Mouse (Mus musculus) liver, embryonic 12.5 days (tissue): ENCODE measurements at regions not wholly inside any gene's neighbourhood (a gene's known extent, or its start where the extent isn't known, plus 50 kb on each side); places are given as distances from the start of the nearest gene placed in this dataset.

Source experiments
- ATAC-seq: fragments of 200-750 bp; cut with Nextera tagmentation; 2 replicates; pipeline ENCODE4 v1.8.0; 2017; ENCODE audit warnings: moderate number of reproducible peaks, mild to moderate bottlenecking, moderate library complexity
- H3K27ac ChIP-seq: fragments of 300-500 bp; sonication (generic); 2 replicates; pipeline ENCODE4 v1.5.1; 2016; ENCODE audit warnings: mild to moderate bottlenecking
- H3K27me3 ChIP-seq: fragments of 300-500 bp; sonication (generic); replicated peaks from 2 replicates; pipeline ENCODE4 v1.6.1; 2016; ENCODE audit warnings: mild to moderate bottlenecking, moderate library complexity
- H3K36me3 ChIP-seq: fragments of 300-500 bp; sonication (generic); 2 replicates; pipeline ENCODE4 v1.6.1; 2016; ENCODE audit warnings: mild to moderate bottlenecking, moderate library complexity
- H3K4me1 ChIP-seq: fragments of 300-500 bp; sonication (generic); 2 replicates; pipeline ENCODE4 v1.6.1; 2016
- H3K4me2 ChIP-seq: fragments of 300-500 bp; sonication (generic); 2 replicates; pipeline ENCODE4 v1.6.1; 2016; ENCODE audit warnings: mild to moderate bottlenecking, moderate library complexity
- H3K4me3 ChIP-seq: fragments of 300-500 bp; sonication (generic); 2 replicates; pipeline ENCODE4 v1.5.1; 2016; ENCODE audit warnings: mild to moderate bottlenecking, moderate library complexity
- H3K9ac ChIP-seq: fragments of 300-500 bp; sonication (generic); 2 replicates; pipeline ENCODE4 v1.6.1; 2016; ENCODE audit warnings: mild to moderate bottlenecking, moderate library complexity
- H3K9me3 ChIP-seq: fragments of 300-500 bp; sonication (generic); replicated peaks from 2 replicates; pipeline ENCODE4 v1.6.1; 2016; ENCODE audit warnings: mild to moderate bottlenecking, moderate library complexity
- WGBS: fragments of 180-500 bp; shearing (Covaris S2); methylation state at CpG from one replicate; pipeline ENCODE4 v1.1.7; 2016; ENCODE audit not compliant: insufficient replicate concordance; 5-methylcytosine and 5-hydroxymethylcytosine counted together

DNA sequence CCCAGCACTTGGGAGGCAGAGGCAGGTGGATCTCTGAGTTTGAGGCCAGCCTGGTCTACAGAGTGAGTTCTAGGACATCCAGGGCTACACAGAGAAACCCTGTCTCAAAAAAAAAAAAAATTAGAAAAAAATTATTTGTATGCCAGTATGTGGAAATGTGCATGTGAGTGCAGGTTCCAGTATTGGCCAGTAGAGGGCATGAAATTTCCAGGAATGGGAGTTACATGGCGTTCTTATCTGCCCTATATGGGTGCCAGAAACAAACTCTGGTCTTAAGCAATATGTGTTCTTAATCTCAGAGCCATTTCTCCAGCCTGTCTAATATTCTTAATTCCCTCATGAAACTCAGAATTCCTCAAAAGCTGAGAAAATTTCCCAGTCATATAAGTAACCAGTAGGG, 113.7 kb upstream of the Pard3b start:
- Histone ChIP-seq H3K4me3 (no peak overlapping the region), H3K9me3 (no peaks in the 10 kb centered on the region), H3K27ac (no peak overlapping the region), H3K4me1 (no peaks in the 10 kb centered on the region), H3K9ac (no peak overlapping the region), H3K4me2 (no peak overlapping the region), H3K27me3 (no peaks in the 10 kb centered on the region), H3K36me3 (no peaks in the 10 kb centered on the region)
- no peak for ATAC-seq
- WGBS, result 53% methylated on average over 1 of the region's 1 CpGs

- ATAC-seq, result no peak
- H3K9ac ChIP-seq, result no peak overlapping the region
- WGBS, result 73% methylated on average over 8 of the region's 8 CpGs
- no peak overlapping the region for H3K4me3 ChIP-seq
- H3K27me3 ChIP-seq, result no peaks in the 10 kb centered on the region
- H3K4me1 ChIP-seq, result no peaks in the 10 kb centered on the region
- H3K36me3 ChIP-seq, result no peaks in the 10 kb centered on the region
- no peak overlapping the region for H3K27ac ChIP-seq
- H3K4me2 ChIP-seq, result no peak overlapping the region
- no peaks in the 10 kb centered on the region for H3K9me3 ChIP-seq
These were observed 112.7 kb upstream of the Pard3b start for GRCm38 (mm10) chr1:61525881-61526280.

- Histone ChIP-seq H3K36me3 (no peaks in the 10 kb centered on the region), H3K9me3 (no peaks in the 10 kb centered on the region), H3K27me3 (no peaks in the 10 kb centered on the region), H3K4me3 (no peak overlapping the region), H3K4me2 (no peak overlapping the region), H3K27ac (no peak overlapping the region), H3K4me1 (no peaks in the 10 kb centered on the region), H3K9ac (no peak overlapping the region)
- no peak for ATAC-seq
- WGBS, result 83% methylated on average over 15 of the region's 15 CpGs
These were observed 109.9 kb upstream of the Pard3b start for GRCm38 (mm10) chr1:61528757-61529156.

- no peak overlapping the region for H3K4me2 ChIP-seq
- no peaks in the 10 kb centered on the region for H3K36me3 ChIP-seq
- 42% methylated on average over 3 of the region's 3 CpGs for WGBS
- H3K27ac ChIP-seq, result no peak overlapping the region
- no peak overlapping the region for H3K9ac ChIP-seq
- no peaks in the 10 kb centered on the region for H3K9me3 ChIP-seq
- no peaks in the 10 kb centered on the region for H3K4me1 ChIP-seq
- H3K4me3 ChIP-seq, result no peak overlapping the region
- H3K27me3 ChIP-seq, result no peaks in the 10 kb centered on the region
- no peak for ATAC-seq
These were observed 108.5 kb upstream of the Pard3b start for GRCm38 (mm10) chr1:61530166-61530565.

DNA sequence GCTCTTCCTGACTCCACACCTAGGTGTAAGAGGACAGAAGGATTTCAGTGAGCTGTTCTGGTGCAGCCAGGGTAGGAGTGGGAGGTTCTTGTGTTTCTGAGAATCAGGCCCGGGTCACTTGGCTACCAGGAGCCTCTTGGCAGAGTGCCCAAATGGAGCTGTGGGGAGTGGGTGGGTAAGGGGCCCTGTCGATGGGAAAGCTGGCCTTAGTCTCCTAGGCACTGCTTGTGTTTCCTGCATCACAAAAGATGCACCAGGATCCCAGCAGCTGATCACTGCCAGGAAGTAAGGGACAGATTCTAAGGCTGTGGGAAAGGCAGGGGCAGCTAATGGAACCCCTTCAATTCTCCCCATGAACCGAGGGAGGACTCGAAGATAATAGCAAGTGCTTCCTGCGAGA, 107.1 kb upstream of the Pard3b start:
- Histone ChIP-seq H3K27ac (no peak overlapping the region), H3K4me2 (no peak overlapping the region), H3K4me1 (no peaks in the 10 kb centered on the region), H3K4me3 (no peak overlapping the region), H3K27me3 (no peaks in the 10 kb centered on the region), H3K9ac (no peak overlapping the region), H3K36me3 (no peaks in the 10 kb centered on the region), H3K9me3 (no peaks in the 10 kb centered on the region)
- no peak for ATAC-seq
- WGBS, result 53% methylated on average over 5 of the region's 5 CpGs

DNA sequence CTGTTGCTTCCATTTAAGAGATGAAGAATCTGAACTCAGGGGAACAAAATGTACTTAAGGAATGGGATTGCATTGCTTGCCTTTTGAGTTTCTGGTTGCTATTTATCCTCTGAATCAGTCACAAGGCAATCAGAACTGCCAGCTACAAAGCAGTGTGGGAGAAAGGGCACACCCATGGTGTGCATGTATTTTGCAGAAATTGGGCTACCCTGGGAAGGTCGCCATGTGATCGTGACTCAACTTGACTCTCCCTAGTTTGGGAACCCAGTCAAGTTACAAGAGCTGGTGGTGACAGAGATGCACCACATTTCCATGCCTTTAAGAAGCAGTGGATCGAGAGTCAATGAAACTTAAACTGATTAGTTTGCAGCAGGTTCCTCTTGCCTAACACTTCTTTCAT, 98.5 kb upstream of the Pard3b start:
- Histone ChIP-seq H3K4me2 (no peak overlapping the region), H3K9me3 (no peaks in the 10 kb centered on the region), H3K9ac (no peak overlapping the region), H3K36me3 (no peaks in the 10 kb centered on the region), H3K27ac (no peak overlapping the region), H3K4me1 (peaks cover 6% of the 10 kb centered on the region; the same call in 1 of the 2 replicates), H3K4me3 (no peak overlapping the region), H3K27me3 (no peaks in the 10 kb centered on the region)
- WGBS, result 68% methylated on average over 3 of the region's 3 CpGs
- no peak for ATAC-seq

DNA sequence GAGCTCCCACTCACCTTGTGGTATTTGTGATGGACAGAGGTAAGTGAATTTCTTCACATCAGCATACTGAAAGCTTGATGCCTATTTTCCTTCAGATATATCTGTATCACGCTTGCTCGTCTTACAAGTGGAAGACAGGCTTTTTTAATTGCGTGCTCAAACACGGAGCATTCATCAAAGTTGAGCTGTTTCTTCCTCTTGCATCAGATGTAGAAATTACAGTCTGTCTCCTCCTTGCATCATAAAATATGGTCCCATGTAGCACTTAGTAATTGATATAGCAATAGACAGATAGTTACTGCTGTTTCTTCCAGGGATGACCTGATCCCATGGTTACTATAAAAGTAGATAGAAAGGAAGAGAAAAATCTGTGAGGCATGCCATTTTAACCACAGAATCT, 97.5 kb upstream of the Pard3b start:
- Histone ChIP-seq H3K36me3 (no peaks in the 10 kb centered on the region), H3K4me3 (no peak overlapping the region), H3K9me3 (no peaks in the 10 kb centered on the region), H3K27me3 (no peaks in the 10 kb centered on the region), H3K4me2 (no peak overlapping the region), H3K9ac (no peak overlapping the region), H3K4me1 (peaks cover 6% of the 10 kb centered on the region; the same call in 1 of the 2 replicates), H3K27ac (no peak overlapping the region)
- WGBS, result 79% methylated on average over 4 of the region's 4 CpGs
- no peak for ATAC-seq

DNA sequence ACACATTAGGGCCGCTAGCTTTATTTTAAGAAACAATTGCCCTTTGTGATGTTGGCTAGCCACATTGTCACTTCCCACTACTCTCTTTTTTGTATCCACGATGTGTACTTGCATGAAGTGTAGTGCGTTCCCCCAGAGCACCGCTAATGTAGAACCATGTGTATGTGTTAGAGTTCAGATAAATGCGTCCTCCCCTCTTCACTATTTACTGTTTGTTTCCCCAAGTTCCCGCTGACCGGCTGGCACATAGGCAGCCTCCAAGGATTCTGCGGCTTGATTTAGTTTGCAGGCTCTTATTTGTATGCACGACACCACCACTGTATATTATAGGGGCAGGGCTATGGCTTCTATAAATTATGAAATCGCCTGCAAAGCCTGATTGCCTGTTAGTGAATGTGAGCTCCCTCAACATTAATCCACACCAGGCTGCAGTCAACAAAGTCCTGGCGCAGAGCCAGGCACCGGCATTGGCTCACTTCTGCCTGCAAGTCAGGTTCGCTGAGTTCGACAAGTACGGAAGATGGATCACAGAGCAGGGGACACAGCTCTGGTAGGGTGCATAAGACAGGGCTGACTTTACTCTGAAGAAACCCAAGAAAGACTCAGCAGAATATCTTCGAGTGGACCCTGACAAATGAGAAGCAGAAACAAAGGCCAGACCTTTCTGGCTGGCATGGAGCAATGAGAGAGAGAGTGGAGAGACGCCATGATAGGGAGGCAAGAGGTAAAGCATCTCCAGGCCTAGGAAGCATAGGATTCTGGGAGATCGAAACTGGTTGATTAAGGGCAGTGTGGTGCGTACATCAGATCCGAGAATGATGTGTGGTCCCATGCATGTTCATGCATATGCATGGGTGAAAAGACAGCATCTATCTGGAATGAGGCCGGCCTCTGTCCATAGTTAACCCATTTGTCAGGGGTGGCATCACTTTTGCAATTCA, 85.8 kb upstream of the Pard3b start:
- H3K9ac ChIP-seq, result no peak overlapping the region
- no peak overlapping the region for H3K4me3 ChIP-seq
- no peaks in the 10 kb centered on the region for H3K27me3 ChIP-seq
- no peaks in the 10 kb centered on the region for H3K36me3 ChIP-seq
- no peaks in the 10 kb centered on the region for H3K4me1 ChIP-seq
- ATAC-seq, result no peak
- no peak overlapping the region for H3K27ac ChIP-seq
- 71% methylated on average over 21 of the region's 21 CpGs for WGBS
- no peaks in the 10 kb centered on the region for H3K9me3 ChIP-seq
- no peak overlapping the region for H3K4me2 ChIP-seq

DNA sequence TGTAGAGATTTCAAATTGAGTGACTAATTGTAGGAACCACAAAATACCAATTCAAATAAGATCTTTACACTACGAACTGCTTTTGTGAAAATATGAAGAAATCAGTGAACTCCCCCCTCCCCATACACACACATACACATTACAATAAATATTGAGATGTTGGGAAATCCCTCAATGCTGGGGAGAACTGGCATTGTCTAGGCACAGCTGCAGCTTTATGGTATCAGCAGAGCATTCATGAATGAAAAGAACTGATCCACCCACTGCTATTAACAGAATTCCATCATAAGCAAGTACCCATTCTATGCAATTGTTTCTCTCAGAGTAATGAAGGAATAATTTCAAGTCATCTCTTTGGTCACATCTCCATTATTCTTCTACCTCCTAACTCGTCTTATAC, 79.1 kb upstream of the Pard3b start:
- 57% methylated on average over 2 of the region's 2 CpGs for WGBS
- Histone ChIP-seq H3K4me2 (no peak overlapping the region), H3K4me1 (no peaks in the 10 kb centered on the region), H3K36me3 (no peaks in the 10 kb centered on the region), H3K4me3 (no peak overlapping the region), H3K27ac (no peak overlapping the region), H3K9me3 (no peaks in the 10 kb centered on the region), H3K9ac (no peak overlapping the region), H3K27me3 (no peaks in the 10 kb centered on the region)
- no peak for ATAC-seq

- no peaks in the 10 kb centered on the region for H3K4me1 ChIP-seq
- WGBS, result 60% methylated on average over 2 of the region's 2 CpGs
- no peaks in the 10 kb centered on the region for H3K9me3 ChIP-seq
- H3K4me2 ChIP-seq, result no peak overlapping the region
- no peak overlapping the region for H3K27ac ChIP-seq
- no peak overlapping the region for H3K9ac ChIP-seq
- H3K27me3 ChIP-seq, result no peaks in the 10 kb centered on the region
- H3K4me3 ChIP-seq, result no peak overlapping the region
- H3K36me3 ChIP-seq, result no peaks in the 10 kb centered on the region
- no peak for ATAC-seq
These were observed 76.5 kb upstream of the Pard3b start for GRCm38 (mm10) chr1:61562091-61562490.

DNA sequence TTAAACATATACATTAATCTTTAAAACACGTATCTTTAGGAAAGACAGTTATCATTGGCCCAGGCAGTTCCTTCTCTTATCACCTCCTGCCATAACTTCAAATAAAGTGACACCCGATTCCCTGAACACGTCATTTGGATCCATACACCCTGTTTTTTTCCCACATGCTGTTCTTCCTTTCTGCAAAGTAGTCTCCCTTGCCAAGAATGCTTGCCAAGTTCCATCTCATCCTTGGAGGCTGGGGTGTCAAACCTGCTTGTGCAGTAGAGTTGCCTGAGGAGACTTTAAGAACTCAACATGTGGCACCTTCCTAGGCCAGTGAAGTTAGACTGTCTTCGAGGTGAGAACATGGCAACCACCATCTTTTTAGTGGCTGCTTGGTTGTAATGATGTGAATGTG, 73.2 kb upstream of the Pard3b start:
- no peaks in the 10 kb centered on the region for H3K36me3 ChIP-seq
- no peaks in the 10 kb centered on the region for H3K27me3 ChIP-seq
- no peaks in the 10 kb centered on the region for H3K9me3 ChIP-seq
- H3K4me1 ChIP-seq, result no peaks in the 10 kb centered on the region
- 50% methylated on average over 4 of the region's 4 CpGs for WGBS
- no peak overlapping the region for H3K27ac ChIP-seq
- H3K9ac ChIP-seq, result no peak overlapping the region
- no peak for ATAC-seq
- H3K4me3 ChIP-seq, result no peak overlapping the region
- H3K4me2 ChIP-seq, result no peak overlapping the region

DNA sequence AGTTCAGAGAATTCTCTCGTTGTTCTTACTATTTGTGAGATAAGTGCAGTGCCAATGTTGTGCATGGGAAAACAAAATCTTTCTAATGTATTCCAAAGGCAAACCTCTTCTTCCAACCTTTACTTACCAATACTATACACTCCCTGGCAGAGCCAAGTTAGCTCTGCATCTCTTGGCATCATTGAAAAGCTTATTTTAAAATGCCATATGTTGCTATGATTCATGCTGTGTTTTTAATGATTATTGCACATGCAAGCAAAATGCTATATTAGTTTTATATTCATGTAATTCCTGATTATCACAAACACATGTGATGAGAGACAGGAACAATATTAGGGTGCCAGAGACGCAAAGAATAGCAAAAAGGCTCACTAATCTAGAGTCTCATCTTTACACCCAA, 64.3 kb upstream of the Pard3b start:
- Histone ChIP-seq H3K36me3 (no peaks in the 10 kb centered on the region), H3K9me3 (no peaks in the 10 kb centered on the region), H3K27me3 (no peaks in the 10 kb centered on the region), H3K9ac (no peak overlapping the region), H3K27ac (no peak overlapping the region), H3K4me3 (no peak overlapping the region), H3K4me2 (no peak overlapping the region), H3K4me1 (no peaks in the 10 kb centered on the region)
- WGBS, result 67% methylated on average over 2 of the region's 2 CpGs
- no peak for ATAC-seq

DNA sequence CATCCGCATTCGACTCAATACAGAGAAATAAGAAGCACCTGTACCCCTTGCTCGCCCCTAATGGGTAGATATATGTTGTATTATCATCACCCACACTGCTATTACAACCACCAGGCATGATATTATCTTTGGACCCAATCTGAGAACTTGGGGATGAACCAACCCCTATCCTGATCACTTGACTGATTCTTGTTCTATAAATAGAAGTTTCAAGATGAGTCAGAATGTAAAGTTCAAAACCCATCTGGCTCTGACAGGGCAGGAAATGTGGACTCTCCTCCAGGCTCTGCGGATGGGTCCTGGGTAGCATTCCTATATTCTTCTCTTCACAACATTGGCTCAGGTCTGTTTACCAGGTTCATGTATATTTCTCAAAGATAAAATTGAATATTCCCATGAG, 61.9 kb upstream of the Pard3b start:
- no peaks in the 10 kb centered on the region for H3K4me1 ChIP-seq
- no peaks in the 10 kb centered on the region for H3K27me3 ChIP-seq
- no peaks in the 10 kb centered on the region for H3K9me3 ChIP-seq
- no peak overlapping the region for H3K27ac ChIP-seq
- no peak overlapping the region for H3K9ac ChIP-seq
- no peak for ATAC-seq
- H3K4me3 ChIP-seq, result no peak overlapping the region
- no peak overlapping the region for H3K4me2 ChIP-seq
- no peaks in the 10 kb centered on the region for H3K36me3 ChIP-seq
- WGBS, result 69% methylated on average over 4 of the region's 4 CpGs
